Mouse (Mus musculus): Measurements from ENCODE around the gene Poll. TPM values are rescaled to one million over a fixed set of nuclear protein-coding genes. Genes with fewer than 3 reads are reported as not detected.

Poll gene
- total RNA-seq, 2 experiments from 2014 or later, result 6.9 to 8.8 TPM

GRCm38 (mm10) chr19:45537505-45537904, 22.8 kb downstream of the Poll start:
- peak in 1 of 2 experiments; percentile 45 for DNase-seq (ENCODE audit: low spot score in 2 of 2)

DNA sequence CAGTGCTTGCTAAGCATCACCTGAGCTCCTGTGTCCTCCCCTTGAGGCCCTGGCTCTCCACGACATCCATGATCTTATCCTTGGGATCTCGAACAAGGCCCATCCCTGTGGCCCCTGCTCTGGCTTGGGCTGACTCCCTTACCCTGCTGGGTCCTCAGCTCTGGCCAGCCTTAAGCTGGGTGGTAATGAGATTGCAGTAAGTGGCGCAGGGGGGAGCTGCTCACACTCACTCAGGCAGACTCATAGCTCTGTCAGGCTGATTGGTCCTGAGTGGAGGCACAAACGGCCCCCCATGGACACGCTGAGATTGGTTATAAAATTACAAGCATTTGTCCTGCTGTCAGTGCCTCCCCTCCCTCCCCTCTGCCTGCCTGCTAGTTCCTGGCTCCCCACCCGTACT, 24.4 kb downstream of the Poll start:
- DNase-seq (ENCODE audit: low spot score in 2 of 2), result no peak

DNA sequence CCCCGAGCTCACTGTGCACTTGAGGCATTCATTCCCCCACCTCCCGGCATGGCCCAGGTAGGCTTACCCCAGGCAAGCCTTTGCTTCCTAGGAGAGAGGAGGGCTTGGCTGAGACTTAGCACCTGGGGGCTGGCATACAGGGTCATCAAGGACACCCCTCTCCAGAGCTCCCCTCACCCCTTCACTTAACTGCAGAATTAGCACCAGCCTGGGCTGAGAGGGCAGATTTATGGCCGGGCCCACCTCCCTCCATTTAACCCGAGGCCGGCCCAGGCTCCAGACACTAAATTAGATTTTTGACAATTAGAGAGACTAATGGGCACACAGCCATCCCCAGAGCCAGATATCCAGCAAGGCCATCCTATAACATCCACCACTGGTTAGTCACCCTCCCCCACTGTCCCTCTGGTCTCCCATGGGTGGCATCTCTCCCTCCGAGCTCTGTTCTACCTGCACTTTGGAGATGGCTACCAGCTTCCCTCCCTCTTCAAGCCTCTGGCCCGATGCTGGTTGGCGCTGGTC, 25.1 kb downstream of the Poll start:
- no peak for DNase-seq (ENCODE audit: low spot score in 2 of 2)

GRCm38 (mm10) chr19:45533617-45534016, 26.7 kb downstream of the Poll start:
- DNase-seq (ENCODE audit: low spot score in 2 of 2), result peak in 1 of 2 experiments; percentile 17

- DNase-seq (ENCODE audit: low spot score in 2 of 2), result no peak
Observed at GRCm38 (mm10) chr19:45531554-45531953, 28.8 kb downstream of the Poll start.

- DNase-seq (ENCODE audit: low spot score in 2 of 2), result no peak
Observed at GRCm38 (mm10) chr19:45530200-45530995, 29.9 kb downstream of the Poll start.

DNA sequence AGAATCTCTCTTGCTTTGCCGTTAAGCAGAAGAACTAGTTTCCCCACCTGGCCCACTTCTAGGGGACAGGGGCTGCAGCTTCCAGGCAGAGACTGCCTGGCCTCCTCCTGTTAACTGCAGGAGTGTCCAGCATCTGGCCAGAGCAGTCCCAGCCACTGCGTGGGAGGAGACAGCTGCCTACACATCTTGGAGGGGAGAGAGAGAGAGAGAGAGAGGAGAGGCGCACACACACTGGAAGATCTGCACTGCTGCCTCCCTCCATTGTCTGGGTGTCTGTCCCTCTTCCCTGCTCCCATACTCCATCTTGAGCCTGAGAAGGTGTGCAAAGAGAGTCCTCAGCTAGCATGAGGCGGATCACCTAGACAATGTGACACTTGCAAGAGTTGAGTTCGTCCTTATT, 31.0 kb downstream of the Poll start:
- DNase-seq (ENCODE audit: low spot score in 2 of 2), result no peak

- no peak for DNase-seq (ENCODE audit: low spot score in 2 of 2)
Observed at GRCm38 (mm10) chr19:45527931-45528534, 32.3 kb downstream of the Poll start.

DNA sequence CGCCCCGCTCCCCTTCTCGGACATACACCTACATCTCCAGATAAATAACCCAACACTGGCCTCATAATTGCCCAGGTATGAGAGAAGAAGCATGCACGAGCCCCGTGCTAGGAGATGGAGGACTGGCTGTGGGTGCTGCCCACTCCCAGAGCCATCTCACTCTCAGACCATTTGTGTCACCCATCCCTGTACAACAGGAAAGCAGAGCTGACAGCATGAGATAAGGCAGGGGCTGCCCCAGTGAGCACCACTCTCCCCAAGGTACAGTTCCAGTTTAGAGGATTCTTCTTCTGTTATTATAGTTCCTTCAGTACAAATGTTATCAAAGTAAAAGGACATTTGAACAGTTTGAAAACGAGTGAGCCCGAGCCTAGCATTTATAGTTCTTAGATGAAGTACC, 32.9 kb downstream of the Poll start:
- DNase-seq (ENCODE audit: low spot score in 2 of 2), result no peak

DNA sequence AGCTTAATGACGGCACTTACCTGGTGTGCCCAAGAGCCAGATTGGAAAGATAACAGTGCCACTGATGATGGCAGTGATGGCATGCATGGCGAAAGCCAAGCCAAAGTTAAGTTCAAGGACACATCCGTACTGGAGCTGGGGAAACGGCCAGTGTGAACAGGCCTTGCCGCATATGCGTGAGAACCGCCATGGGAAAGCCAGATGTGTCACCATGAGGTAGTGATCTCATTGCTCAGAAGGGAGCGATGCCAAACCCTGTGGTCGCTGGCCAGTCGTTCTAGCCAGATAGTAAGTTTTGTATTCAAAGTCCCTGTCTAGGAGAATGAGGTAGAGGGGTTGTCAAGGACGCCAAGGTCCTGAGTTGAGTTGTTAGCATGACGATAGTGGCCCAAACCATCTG, 44.1 kb downstream of the Poll start:
- no peak for DNase-seq (ENCODE audit: low spot score in 2 of 2)

DNA sequence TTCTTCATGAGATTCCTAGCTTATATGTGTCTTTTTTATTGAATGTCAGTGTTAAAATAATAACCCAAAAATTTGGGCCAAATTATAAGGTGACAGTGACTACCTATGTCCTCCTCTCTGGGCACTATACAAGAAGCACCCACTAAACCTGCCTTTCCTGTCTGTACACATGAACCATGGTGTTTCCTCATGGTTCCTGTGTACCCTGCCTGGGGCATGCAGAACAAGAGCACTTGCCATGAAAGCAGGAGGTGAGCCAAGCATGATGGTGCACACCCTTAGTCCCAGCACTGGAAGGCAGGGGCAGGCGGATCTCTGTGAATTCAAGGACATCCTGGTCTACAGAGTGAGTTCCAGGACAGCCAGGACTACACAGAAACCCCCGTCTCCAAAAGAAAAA, 45.0 kb downstream of the Poll start:
- DNase-seq (ENCODE audit: low spot score in 2 of 2), result no peak

- DNase-seq (ENCODE audit: low spot score in 2 of 2), result peak in 1 of 2 experiments; percentile 34
Observed at GRCm38 (mm10) chr19:45511406-45511805, 48.9 kb downstream of the Poll start.

- DNase-seq (ENCODE audit: low spot score in 2 of 2), result no peak
Observed at GRCm38 (mm10) chr19:45510680-45511079, 49.7 kb downstream of the Poll start.

DNA sequence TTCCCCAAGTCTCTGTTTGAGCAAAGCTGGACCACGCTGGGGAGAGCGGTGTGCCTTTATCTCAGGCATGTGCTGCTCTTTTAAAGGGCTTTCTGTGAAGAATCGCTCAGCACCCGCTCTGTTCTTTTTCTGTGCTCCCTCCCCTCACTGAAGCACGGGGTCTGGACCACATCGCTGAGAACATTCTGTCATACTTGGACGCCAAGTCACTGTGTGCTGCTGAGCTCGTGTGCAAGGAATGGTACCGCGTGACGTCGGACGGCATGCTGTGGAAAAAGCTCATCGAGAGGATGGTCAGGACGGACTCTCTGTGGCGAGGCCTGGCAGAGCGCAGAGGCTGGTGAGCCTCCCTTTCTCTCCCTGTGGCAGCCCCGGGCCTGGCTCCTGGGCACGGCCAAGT, 52.8 kb downstream of the Poll start:
- peak in 1 of 2 experiments; percentile 37 for DNase-seq (ENCODE audit: low spot score in 2 of 2)

GRCm38 (mm10) chr19:45505446-45505845, 54.9 kb downstream of the Poll start:
- DNase-seq (ENCODE audit: low spot score in 2 of 2), result no peak

Other genes with a start within 250 kb of the Poll start
- gene Btrc, start 196.8 kb downstream of the Poll start, total RNA-seq (2021), result 10 to 100 TPM; 79.1 to 87.1 TPM
- gene Gm17018, start 84 bp upstream of the Poll start, total RNA-seq (2021), result 10 to 100 TPM; 55.6 to 56.4 TPM
- 10 to 100 TPM; 29.7 to 30.3 TPM for gene Fbxw4, start 99.8 kb upstream of the Poll start, total RNA-seq (2021)
- gene Fgf8, start 182.4 kb upstream of the Poll start, total RNA-seq (2021), result not detected
- gene Npm3, start 189.1 kb upstream of the Poll start, total RNA-seq (2021), result 10 to 100 TPM; 16.7 to 18.1 TPM
- 100 to 1,000 TPM; 134 to 157 TPM for gene Mgea5, start 223.3 kb upstream of the Poll start, total RNA-seq (2021)

Measured in layer of hippocampus, postnatal 10 days (tissue).